Mouse (Mus musculus) lung, postnatal 0 days (tissue): Measurements from ENCODE around the gene Lipf. TPM values are rescaled to one million over a fixed set of nuclear protein-coding genes. Genes with fewer than 3 reads are reported as not detected.

Source experiments
- ATAC-seq: fragments of 200-750 bp; cut with Nextera tagmentation; 2 replicates; pipeline ENCODE4 v1.8.0; 2017; ENCODE audit warnings: moderate library complexity
- DNase-seq: peaks from one replicate; pipeline ENCODE4 v3.0.0-alpha.2; 2016; ENCODE audit warnings: low spot score
- H3K27ac ChIP-seq: fragments of 300-500 bp; sonication (generic); 2 replicates; pipeline ENCODE4 v1.5.1; 2014; ENCODE audit warnings: antibody characterized with exemption, mild to moderate bottlenecking, low read length, mixed read lengths
- H3K27me3 ChIP-seq: fragments of 300-500 bp; sonication (generic); replicated peaks from 2 replicates; pipeline ENCODE4 v1.6.1; 2014; ENCODE audit warnings: low read length, mixed read lengths; ENCODE audit not compliant: insufficient read depth
- H3K36me3 ChIP-seq: fragments of 300-500 bp; sonication (generic); 2 replicates; pipeline ENCODE4 v1.6.1; 2014; ENCODE audit warnings: low read length, mixed read lengths; ENCODE audit not compliant: insufficient read depth
- H3K4me1 ChIP-seq: fragments of 300-500 bp; sonication (generic); 2 replicates; pipeline ENCODE4 v1.6.1; 2014; ENCODE audit warnings: antibody characterized with exemption, low read depth, low read length, mixed read lengths; ENCODE audit not compliant: insufficient read depth
- H3K4me2 ChIP-seq: fragments of 300-500 bp; sonication (generic); replicated peaks from 2 replicates; pipeline ENCODE4 v1.6.1; 2014; ENCODE audit warnings: low read depth, mild to moderate bottlenecking, low read length, moderate library complexity, mixed read lengths
- H3K4me3 ChIP-seq: fragments of 300-500 bp; sonication (generic); 2 replicates; pipeline ENCODE4 v1.5.1; 2014; ENCODE audit warnings: low read depth, low read length
- H3K9ac ChIP-seq: fragments of 300-500 bp; sonication (generic); replicated peaks from 2 replicates; pipeline ENCODE4 v1.6.1; 2014; ENCODE audit warnings: low read depth, mild to moderate bottlenecking
- H3K9me3 ChIP-seq: fragments of 300-500 bp; sonication (generic); 2 replicates; pipeline ENCODE4 v1.6.1; 2016; ENCODE audit warnings: low read length, mixed read lengths
- CTCF ChIP-seq: IDR thresholded peaks from 2 replicates; pipeline ENCODE4 v1.5.1; 2016; ENCODE audit warnings: antibody characterized with exemption, mild to moderate bottlenecking
- EP300 ChIP-seq: IDR thresholded peaks from 2 replicates; pipeline ENCODE4 v1.6.1; 2016; ENCODE audit warnings: antibody characterized with exemption, mild to moderate bottlenecking, control low read depth
- WGBS: fragments of 180-500 bp; shearing (Covaris S2); extraction: QIAGEN DNeasy Blood & Tissue Kit; methylation state at CpG from one replicate; pipeline ENCODE4 v1.1.7; 2014; 5-methylcytosine and 5-hydroxymethylcytosine counted together
- polyA plus RNA-seq: library from polyadenylated mRNA; unstranded; fragments of >200 nt; fragmentation: Nextera tagmentation; extraction: Ambion mirVana; gene quantifications from 2 replicates; pipeline ENCODE4 v1.2.1, GENCODE M21; 2015

The Lipf gene
- polyA plus RNA-seq, 1 experiment from 2014 or later, result not detected

DNA sequence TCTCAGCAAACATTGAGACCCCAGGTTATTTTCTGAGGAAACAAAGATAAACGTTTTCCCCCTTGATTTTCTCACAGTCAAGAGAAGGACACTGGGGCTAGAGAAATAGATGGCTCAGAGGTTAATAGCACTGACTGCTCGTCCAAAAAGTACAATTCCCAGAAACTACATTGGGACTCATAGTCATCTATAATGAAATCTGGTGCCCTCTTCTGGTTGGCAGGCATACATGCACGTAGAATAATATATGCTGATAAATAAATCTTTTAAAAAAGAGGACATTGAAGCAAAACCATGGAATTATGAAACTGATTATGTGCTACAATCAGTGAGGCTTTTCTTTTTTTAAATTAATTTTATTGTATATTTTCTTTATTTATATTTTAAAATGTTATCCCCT, 61.8 kb downstream of the Lipf start:
- no peaks in the 10 kb centered on the region for H3K36me3 ChIP-seq
- no peak overlapping the region for H3K27ac ChIP-seq
- H3K9ac ChIP-seq, result no peak overlapping the region
- no peaks in the 10 kb centered on the region for H3K4me1 ChIP-seq
- 39% methylated on average over 3 of the region's 3 CpGs for WGBS
- peak; percentile 59 for DNase-seq
- H3K4me3 ChIP-seq, result no peak overlapping the region
- no peak overlapping the region for H3K4me2 ChIP-seq
- ATAC-seq, result no peak
- H3K9me3 ChIP-seq, result no peaks in the 10 kb centered on the region
- TF ChIP-seq EP300 (no peak), CTCF (peak; percentile 64)
- no peaks in the 10 kb centered on the region for H3K27me3 ChIP-seq

Other genes with a start within 250 kb of the Lipf start
- 0.14 and 0.16 TPM in 2 replicates for gene Lipo2, start 209.8 kb upstream of the Lipf start, polyA plus RNA-seq
- 18.2 and 20.5 TPM in 2 replicates for gene Lipo3, start 199.2 kb upstream of the Lipf start, polyA plus RNA-seq
- not detected in 2 replicates for gene Lipo1, start 173.7 kb upstream of the Lipf start, polyA plus RNA-seq
- gene Lipk, start 47.1 kb downstream of the Lipf start, polyA plus RNA-seq, result not detected in 2 replicates
- gene Lipn, start 106.2 kb downstream of the Lipf start, polyA plus RNA-seq, result not detected in 2 replicates
- gene Lipm, start 139.7 kb downstream of the Lipf start, polyA plus RNA-seq, result not detected in 2 replicates
- gene Ankrd22, start 204.9 kb downstream of the Lipf start, polyA plus RNA-seq, result 0.05 and 0.14 TPM in 2 replicates
- gene Stambpl1, start 231.0 kb downstream of the Lipf start, polyA plus RNA-seq, result 7.5 and 9.7 TPM in 2 replicates